Mouse (Mus musculus): ENCODE data around the gene Slc9a8.
A peak's percentile ranks its signal among the peaks of the same experiment; 100 is the strongest.

Gene Slc9a8

GRCm38 (mm10) chr2:167449331-167450275 lies 28.1 kb downstream of the Slc9a8 start:
- DNase-seq (ENCODE audit: low read depth, low spot score): no peak

- DNase-seq (ENCODE audit: low read depth, low spot score): no peak
These were observed 29.1 kb downstream of the Slc9a8 start for GRCm38 (mm10) chr2:167450647-167451046.

DNA sequence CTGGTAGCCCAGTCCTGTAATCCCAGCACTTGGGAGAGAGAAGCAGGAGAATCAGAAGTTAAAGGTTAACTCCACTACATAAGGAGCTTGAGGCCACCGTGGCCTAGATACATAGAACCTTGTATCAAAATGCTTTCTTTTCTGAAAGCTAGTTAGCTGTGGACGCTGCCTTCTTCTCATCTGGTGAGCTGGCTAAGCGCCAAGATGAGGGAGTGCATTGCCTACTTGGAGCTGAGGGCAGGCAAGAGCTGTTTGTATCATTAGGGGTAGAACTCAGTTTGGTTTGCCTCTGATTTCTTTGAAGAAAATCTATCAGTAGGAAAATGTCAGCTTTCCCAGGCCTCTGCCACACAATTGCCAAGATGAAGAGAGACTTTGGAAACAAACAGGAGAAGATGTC lies 32.3 kb downstream of the Slc9a8 start:
- DNase-seq (ENCODE audit: low read depth, low spot score): no peak

GRCm38 (mm10) chr2:167456361-167457020 lies 35.0 kb downstream of the Slc9a8 start:
- DNase-seq (ENCODE audit: low read depth, low spot score): no peak

DNA sequence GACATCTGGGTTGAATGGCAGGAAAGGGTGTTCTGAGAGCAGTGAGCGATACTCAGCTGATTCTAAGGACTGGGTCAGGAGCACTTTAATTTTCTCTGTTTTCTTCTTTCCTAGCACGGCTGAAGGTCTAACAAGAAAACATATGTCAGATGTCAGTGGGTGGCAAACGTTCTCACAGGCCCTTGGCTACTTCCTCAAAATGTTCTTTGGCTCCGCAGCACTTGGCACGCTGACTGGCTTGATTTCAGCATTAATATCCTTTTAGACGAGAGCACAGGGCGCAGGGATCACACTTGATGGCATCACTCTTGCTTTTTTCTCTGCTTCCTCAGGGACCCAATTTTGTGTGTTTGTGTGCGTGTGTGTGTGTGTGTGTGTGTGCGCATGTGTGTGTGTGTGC lies 35.7 kb downstream of the Slc9a8 start:
- no peak for DNase-seq (ENCODE audit: low read depth, low spot score)

DNA sequence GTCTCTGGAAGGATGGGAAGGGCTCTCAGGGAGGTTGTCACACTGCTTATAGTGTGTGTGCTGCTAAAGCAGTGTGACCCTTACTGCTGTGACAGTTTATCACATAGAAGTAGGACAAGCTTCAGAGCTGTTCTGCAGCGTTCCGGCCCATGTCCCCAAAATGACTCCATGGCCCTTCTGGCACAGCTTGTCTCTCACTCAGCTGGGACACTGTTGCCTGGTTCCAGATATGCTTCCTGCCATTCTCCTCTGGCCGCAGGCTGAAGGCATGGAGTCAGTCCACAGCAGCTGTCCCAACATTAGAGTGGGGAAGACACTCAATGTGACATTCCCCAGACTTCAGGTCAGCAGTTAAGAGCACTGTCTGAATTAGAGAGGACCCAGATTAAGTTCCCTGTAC lies 37.0 kb downstream of the Slc9a8 start:
- no peak for DNase-seq (ENCODE audit: low read depth, low spot score)

- DNase-seq (ENCODE audit: low read depth, low spot score): no peak
These were observed 37.8 kb downstream of the Slc9a8 start for GRCm38 (mm10) chr2:167459071-167459865.

- peak; percentile 32 for DNase-seq (ENCODE audit: low read depth, low spot score)
These were observed 41.4 kb downstream of the Slc9a8 start for GRCm38 (mm10) chr2:167462954-167463353.

DNA sequence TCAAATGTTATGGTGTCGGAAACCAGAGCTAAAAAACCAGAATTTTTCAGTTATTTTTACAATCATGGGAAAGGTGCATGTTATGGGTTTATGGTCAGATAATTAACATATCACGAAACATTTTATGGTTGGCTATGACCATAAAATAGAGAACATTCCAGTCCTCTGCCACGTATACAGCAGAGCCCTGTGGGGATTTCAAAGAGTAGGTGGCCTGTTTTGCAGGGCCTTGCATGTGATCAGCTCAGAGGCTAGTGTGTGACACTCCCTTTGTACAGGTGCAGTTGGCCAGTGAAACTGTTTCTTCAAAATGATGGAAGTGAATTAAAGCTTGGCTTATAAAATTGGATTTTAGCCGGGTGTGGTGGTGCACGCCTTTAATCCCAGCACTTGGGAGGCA lies 42.3 kb downstream of the Slc9a8 start:
- no peak for DNase-seq (ENCODE audit: low read depth, low spot score)

GRCm38 (mm10) chr2:167465951-167466350 lies 44.4 kb downstream of the Slc9a8 start:
- DNase-seq (ENCODE audit: low read depth, low spot score): no peak

DNA sequence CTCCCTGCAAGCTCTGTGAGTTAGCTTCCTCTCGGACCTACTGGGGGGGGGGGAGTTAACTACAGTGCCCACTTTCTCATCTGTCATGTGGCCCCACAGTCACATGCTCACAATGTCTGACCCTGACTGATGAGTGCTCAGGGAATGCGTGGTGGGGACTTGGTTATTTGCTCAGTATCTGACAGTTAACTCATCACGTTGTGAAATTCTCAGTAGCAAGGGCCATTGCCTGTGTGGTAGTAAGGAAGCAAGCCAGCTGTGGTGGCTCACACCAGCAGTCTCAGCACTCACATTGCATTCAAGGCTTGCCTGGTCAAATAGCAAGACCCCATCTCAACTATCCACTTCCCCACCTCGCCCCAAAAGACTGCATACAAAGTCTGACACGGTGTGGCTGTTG lies 45.7 kb downstream of the Slc9a8 start:
- no peak for DNase-seq (ENCODE audit: low read depth, low spot score)

- no peak for DNase-seq (ENCODE audit: low read depth, low spot score)
These were observed 46.9 kb downstream of the Slc9a8 start for GRCm38 (mm10) chr2:167468444-167468843.

DNA sequence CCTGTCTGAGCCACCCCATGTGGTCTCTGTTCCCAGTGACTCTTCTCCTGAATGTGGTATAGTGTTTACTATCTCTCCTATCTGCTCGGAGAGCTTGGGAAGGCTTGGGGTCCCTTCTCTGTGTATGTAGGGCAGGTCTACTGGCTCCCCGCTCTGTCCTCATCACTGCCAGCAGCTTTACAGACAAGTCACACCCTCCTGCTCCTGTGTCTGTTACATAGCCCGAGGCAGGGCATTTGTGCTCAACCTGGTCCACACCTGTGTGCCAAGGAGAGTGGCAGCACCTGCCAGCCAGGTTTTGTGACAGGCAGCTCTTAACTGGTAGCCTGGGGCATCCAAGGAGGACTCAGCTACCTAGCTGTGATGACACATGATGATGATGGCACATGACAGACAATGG lies 49.1 kb downstream of the Slc9a8 start:
- no peak for DNase-seq (ENCODE audit: low read depth, low spot score)

DNA sequence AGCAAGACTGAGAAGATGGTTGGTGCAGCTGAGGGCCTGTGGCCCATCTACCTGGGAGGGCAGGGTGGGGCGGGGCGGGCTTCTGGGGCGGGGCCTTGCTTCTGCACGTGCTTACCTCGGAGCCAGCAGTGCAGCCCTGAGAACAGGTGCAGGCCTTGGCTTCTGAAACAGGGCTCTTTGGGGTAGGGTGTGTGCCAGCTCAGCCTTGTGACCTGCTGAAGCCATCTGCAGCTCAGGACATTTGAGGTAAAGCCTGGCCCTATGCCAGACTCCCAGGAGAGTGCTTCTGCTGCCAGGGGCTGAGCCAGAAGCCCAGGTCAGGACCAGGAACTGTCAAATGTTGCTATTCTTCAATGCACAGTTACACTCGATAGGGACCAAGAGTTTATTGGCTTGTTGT lies 50.1 kb downstream of the Slc9a8 start:
- no peak for DNase-seq (ENCODE audit: low read depth, low spot score)

DNA sequence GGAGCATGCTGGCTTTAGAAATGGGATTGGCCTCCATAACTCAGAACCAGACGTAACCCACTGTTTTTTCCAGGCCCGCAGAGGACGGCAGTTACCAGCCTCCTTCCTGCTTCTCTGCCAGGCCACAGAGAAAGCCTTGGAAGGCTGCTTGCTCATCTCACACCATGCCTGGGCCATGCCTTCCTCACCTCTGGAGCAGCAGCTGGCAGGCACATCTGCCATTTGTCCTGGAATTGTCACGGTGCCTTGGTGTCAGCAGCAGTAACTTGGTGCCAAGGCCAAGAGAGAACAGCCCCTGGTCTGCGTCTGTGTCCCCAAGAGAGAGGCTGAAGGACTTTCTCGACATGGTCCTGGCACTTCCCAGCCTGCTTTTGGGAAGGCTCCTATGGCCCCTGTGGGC lies 52.7 kb downstream of the Slc9a8 start:
- DNase-seq (ENCODE audit: low read depth, low spot score): no peak

- no peak for DNase-seq (ENCODE audit: low read depth, low spot score)
These were observed 54.1 kb downstream of the Slc9a8 start for GRCm38 (mm10) chr2:167475596-167475995.

DNA sequence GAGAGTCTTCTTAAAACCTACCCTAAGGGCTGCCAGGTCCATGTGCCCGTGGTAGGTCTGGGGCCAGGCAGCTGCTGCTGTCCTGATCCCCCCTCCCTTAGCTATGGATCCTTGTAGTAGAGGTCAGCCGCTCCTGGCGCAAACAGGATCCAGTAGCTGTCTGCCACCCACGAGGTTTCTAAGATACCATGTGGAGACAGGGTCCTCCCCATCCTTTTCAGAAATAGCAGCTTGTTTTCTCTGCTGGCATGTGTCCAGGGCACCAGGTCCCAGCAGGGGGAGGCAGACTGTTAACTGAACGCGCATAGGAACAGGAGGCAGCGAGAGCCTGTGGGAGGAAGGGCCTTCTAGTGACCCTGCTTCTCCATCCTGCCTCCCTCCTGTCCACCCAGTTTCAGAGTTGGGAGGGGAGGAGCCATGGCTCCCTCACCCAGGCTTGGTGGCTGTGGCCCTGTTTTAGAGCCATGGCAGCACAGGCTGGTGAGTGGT lies 54.7 kb downstream of the Slc9a8 start:
- DNase-seq (ENCODE audit: low read depth, low spot score): no peak

- DNase-seq (ENCODE audit: low read depth, low spot score): no peak
These were observed 55.2 kb downstream of the Slc9a8 start for GRCm38 (mm10) chr2:167476762-167477161.

DNA sequence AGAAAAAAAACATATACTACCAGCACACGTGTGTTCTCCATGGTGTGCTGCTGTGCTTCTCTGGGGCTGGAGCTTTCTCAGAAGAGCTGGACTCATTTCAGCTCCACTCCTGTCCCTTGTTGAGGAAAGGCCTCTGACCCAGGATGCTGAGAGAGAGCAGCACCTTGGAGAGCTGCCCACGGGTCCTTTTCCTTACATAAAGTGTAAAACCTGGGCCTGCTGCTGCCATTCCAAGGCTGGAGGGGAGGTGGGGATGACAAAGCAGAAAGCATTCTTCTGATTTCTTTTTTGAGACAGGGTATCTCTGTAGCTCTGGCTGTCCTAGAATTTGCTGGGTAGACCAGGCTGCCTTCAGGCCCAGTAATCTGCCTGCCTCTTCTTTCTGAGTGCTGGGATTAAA lies 56.6 kb downstream of the Slc9a8 start:
- DNase-seq (ENCODE audit: low read depth, low spot score): no peak

GRCm38 (mm10) chr2:167479501-167479900 lies 58.0 kb downstream of the Slc9a8 start:
- DNase-seq (ENCODE audit: low read depth, low spot score): no peak

- DNase-seq (ENCODE audit: low read depth, low spot score): no peak
These were observed 61.2 kb downstream of the Slc9a8 start for GRCm38 (mm10) chr2:167482681-167483080.
